Mouse (Mus musculus): ENCODE measurements around the gene Myo1d. TPM values are rescaled to one million over a fixed set of nuclear protein-coding genes. Genes with fewer than 3 reads are reported as not detected.
"Not testable (repeated sequence)": the region's sequence is repeated elsewhere in the genome, so short reads cannot be mapped to it uniquely, and the experiment has no call there.

The Myo1d gene
- polyA plus RNA-seq, 1 experiment from 2014 or later, result 1.8 TPM

DNA sequence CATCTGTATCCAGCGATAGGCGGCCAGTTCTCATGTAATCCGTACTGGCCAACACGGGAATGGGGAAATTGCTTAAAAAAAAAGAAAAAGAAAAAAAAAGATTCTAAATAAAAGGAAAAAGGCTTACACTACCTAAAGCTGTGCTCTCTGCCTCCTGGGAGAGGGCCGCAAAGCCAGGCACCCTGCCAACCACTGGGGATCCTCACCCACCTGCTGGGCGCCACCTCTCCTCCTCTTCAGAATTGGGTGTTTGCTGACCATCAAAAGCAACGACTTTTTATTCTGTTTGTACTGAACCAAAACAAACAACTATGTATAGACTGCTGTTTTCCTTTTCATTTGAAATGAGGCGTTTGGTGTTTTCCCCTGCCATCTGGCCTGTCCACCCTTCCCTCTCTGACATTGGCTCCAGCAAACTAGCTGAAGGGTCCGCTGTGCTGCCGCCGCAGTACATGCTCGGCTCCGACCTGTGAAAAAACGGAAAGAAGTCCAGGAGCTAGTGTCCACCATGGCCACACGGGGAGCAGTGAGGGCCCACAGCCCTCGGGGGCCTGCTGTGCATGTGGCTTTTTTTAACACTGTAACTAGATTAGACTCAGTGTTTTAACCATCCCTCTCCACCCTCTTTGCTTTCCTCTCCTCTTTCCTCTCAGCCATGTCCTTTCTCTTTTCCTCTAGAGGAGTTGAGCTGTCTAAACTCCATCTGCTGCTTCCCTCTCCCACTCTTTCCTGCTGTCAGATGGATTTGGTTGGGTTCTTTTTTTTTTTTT lies 307.8 kb downstream of the Myo1d start:
- H3K27me3 ChIP-seq, result peaks cover 9% of the 10 kb centered on the region
- H3K9me3 ChIP-seq, result no peaks in the 10 kb centered on the region
- H3K9ac ChIP-seq, result 0 out of 2 replicates have a peak overlapping the region, but pooled peaks have one; percentile 22
- H3K4me2 ChIP-seq, result no peak overlapping the region
- no peak overlapping the region for H3K27ac ChIP-seq (replicated peaks)
- no peak for ATAC-seq (ENCODE audit: low read depth)
- peaks cover 10% of the 10 kb centered on the region for H3K4me1 ChIP-seq (replicated peaks)
- H3K4me3 ChIP-seq, result no peak overlapping the region
- 84% methylated on average over 16 of the region's 16 CpGs for WGBS
- peaks cover 73% of the 10 kb centered on the region for H3K36me3 ChIP-seq

DNA sequence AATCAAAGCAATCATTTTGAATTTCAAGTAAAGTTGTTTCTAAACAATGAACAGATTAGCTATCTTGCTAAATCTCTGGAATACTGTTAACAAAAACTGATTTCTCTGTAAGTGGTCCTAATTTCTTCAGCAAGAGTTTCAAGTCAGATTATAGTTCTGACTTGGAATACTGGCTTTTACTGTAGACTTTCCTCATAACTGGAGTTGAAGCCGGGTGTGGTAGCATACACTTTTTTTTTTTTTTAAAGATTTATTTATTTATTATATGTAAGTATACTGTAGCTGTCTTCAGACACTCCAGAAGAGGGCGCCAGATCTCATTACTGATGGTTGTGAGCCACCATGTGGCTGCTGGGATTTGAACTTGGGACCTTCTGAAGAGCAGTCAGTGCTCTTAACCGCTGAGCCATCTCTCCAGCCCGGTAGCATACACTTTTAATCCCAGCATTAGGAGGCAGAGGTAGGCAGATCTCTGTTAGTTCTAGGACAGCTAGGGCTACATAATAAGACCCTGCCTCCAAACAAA lies 316.2 kb downstream of the Myo1d start:
- not testable (repeated sequence) for H3K27me3 ChIP-seq; H3K27ac ChIP-seq (replicated peaks); ATAC-seq (ENCODE audit: low read depth); H3K4me2 ChIP-seq; H3K9me3 ChIP-seq; H3K4me3 ChIP-seq; H3K4me1 ChIP-seq (replicated peaks); H3K9ac ChIP-seq
- WGBS, result 89% methylated on average over 4 of the region's 4 CpGs
- peaks cover 89% of the 10 kb centered on the region for H3K36me3 ChIP-seq

GRCm38 (mm10) chr11:80453198-80453597 lies 326.6 kb downstream of the Myo1d start:
- no peak overlapping the region for H3K4me3 ChIP-seq
- no peaks in the 10 kb centered on the region for H3K27me3 ChIP-seq
- ATAC-seq (ENCODE audit: low read depth), result no peak
- no peaks in the 10 kb centered on the region for H3K9me3 ChIP-seq
- WGBS, result 82% methylated on average over 1 of the region's 1 CpGs
- H3K4me2 ChIP-seq, result no peak overlapping the region
- H3K27ac ChIP-seq (replicated peaks), result no peak overlapping the region
- H3K4me1 ChIP-seq (replicated peaks), result no peaks in the 10 kb centered on the region
- H3K36me3 ChIP-seq, result peaks cover 70% of the 10 kb centered on the region
- no peak overlapping the region for H3K9ac ChIP-seq

GRCm38 (mm10) chr11:80452242-80452641 lies 327.6 kb downstream of the Myo1d start:
- Histone ChIP-seq H3K9ac (no peak overlapping the region), H3K27me3 (no peaks in the 10 kb centered on the region), H3K9me3 (no peaks in the 10 kb centered on the region), H3K36me3 (peaks cover 69% of the 10 kb centered on the region), H3K4me2 (no peak overlapping the region), H3K27ac (replicated peaks) (no peak overlapping the region), H3K4me3 (no peak overlapping the region), H3K4me1 (replicated peaks) (no peaks in the 10 kb centered on the region)
- ATAC-seq (ENCODE audit: low read depth), result no peak
- 93% methylated on average over 3 of the region's 3 CpGs for WGBS

DNA sequence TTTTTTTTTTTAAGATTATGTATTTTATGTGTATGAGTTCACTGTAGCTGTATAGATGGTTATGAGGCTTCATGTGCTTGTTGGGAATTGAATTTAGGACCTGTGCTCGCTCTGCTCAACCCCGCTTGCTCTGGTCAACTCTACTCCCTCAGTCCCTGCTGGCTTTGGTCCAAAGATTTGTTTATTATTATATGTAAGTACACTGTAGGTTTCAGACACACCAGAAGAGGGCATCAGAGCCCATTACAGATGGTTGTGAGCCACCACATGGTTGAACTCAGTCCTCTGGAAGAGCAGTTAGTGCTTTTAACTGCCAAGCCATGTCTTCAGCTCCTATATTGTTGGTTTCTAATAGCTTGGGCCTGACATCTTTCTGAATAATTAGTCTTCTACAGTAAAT lies 330.0 kb downstream of the Myo1d start:
- no peak overlapping the region for H3K4me2 ChIP-seq
- no peak for ATAC-seq (ENCODE audit: low read depth)
- H3K4me1 ChIP-seq (replicated peaks), result no peaks in the 10 kb centered on the region
- peaks cover 72% of the 10 kb centered on the region for H3K36me3 ChIP-seq
- WGBS, result 95% methylated on average over 2 of the region's 2 CpGs
- no peaks in the 10 kb centered on the region for H3K27me3 ChIP-seq
- H3K4me3 ChIP-seq, result no peak overlapping the region
- H3K9ac ChIP-seq, result no peak overlapping the region
- H3K9me3 ChIP-seq, result no peaks in the 10 kb centered on the region
- H3K27ac ChIP-seq (replicated peaks), result no peak overlapping the region

DNA sequence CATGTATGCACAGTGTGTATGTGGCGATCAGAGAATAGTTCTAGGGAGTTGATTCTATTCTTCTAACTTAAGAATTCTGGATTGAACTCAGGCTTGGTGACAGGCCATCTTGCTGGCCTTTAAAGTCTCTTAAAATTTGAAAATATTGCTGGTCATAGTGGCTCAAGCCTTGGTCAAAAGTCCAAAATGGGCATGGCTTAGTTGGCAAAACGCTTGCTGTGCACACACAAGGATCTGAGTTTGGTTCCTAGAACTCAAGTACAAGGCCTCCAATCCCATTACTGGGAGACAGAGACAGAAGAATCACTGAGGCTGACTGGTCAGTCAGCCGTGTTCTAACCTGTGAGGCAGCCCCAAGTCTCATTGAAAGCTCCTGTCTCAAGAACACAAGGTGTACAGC lies 332.9 kb downstream of the Myo1d start:
- Histone ChIP-seq H3K4me3 (no peak overlapping the region), H3K9ac (no peak overlapping the region), H3K36me3 (peaks cover 72% of the 10 kb centered on the region), H3K4me1 (replicated peaks) (no peaks in the 10 kb centered on the region), H3K27ac (replicated peaks) (no peak overlapping the region), H3K27me3 (no peaks in the 10 kb centered on the region), H3K9me3 (no peaks in the 10 kb centered on the region), H3K4me2 (no peak overlapping the region)
- 94% methylated on average over 3 of the region's 3 CpGs for WGBS
- no peak for ATAC-seq (ENCODE audit: low read depth)

Other genes starting within 250 kb of the Myo1d start
- 29.3 and 34.8 TPM in 2 replicates for gene Tmem98, start 30.1 kb upstream of the Myo1d start, polyA plus RNA-seq (2015; fragmentation: Nextera tagmentation; extraction: Ambion mirVana)
- not detected in 2 replicates for gene Spaca3, start 78.3 kb upstream of the Myo1d start, polyA plus RNA-seq (2015; fragmentation: Nextera tagmentation; extraction: Ambion mirVana)

Measured in neural tube, embryonic 13.5 days (tissue).